8 mouse cellular contexts compared by ENCODE assay signal in genomic region chr13:84612497-84612896, GRCm38 (mm10).
A peak's percentile ranks its signal among the peaks of the same experiment; 100 is the strongest.
DNase-seq lines count a peak whose midpoint lies in the region; TF ChIP-seq lines count a peak whose summit lies in the region.
"Had no signal": no experiment of that assay in that cellular context is flagged by ENCODE, and none has a peak within 500 bp of the region (broad histone marks: within the 10 kb centered on the region; RNA-seq: fewer than 3 reads in every experiment).

No protein-coding gene starts in this region.

- H3K4me3 ChIP-seq in layer of hippocampus, adult 2 months, result no peak overlapping the region
- no peak overlapping the region for H3K4me3 ChIP-seq in embryonic fibroblast, embryonic 13.5 days (ENCODE audit: insufficient read depth, low read length)

- TF ChIP-seq POLR2A in brain, embryonic 14.5 days (IDR thresholded peaks at IDR 0.05; ENCODE audit: borderline replicate concordance, extremely low read depth, insufficient read depth, insufficient read length, poor library complexity, severe bottlenecking), result no peak
- no peak for TF ChIP-seq POLR2A in embryonic fibroblast, embryonic 13.5 days (IDR thresholded peaks at IDR 0.05; ENCODE audit: low read depth, low read length)

- no peak for DNase-seq in layer of hippocampus, adult 2 months (ENCODE audit: low spot score in 2 of 2)
- DNase-seq in layer of hippocampus, adult 9-11 months, result no peak
- DNase-seq in brain, embryonic 14.5 days (ENCODE audit: low read depth), result peak; percentile 33
- DNase-seq in neural tube, embryonic 10.5 days (ENCODE audit: extremely low spot score, low spot score), result peak; percentile 24
- DNase-seq in gastrocnemius, adult 18-20 months (ENCODE audit: low spot score), result no peak
- no peak for DNase-seq in right cerebral cortex, postnatal 25 days
- DNase-seq: liver, postnatal 0 days had no signal

- H3K27ac ChIP-seq in layer of hippocampus, adult 2 months, result peak overlapping the region; percentile 85
- H3K27ac ChIP-seq in embryonic fibroblast, embryonic 13.5 days (ENCODE audit: insufficient read depth, low read length), result peak overlapping the region; percentile 74

- TF ChIP-seq CTCF in layer of hippocampus, adult 2 months (conservative IDR thresholded peaks at IDR 0.05), result no peak
- TF ChIP-seq CTCF in brain, embryonic 14.5 days (IDR thresholded peaks at IDR 0.05; ENCODE audit: borderline replicate concordance, extremely low read depth, insufficient read depth, insufficient read length), result no peak
- TF ChIP-seq CTCF in embryonic fibroblast, embryonic 13.5 days (IDR thresholded peaks at IDR 0.05; ENCODE audit: borderline replicate concordance, insufficient read depth, low read length), result no peak

- H3K4me1 ChIP-seq in embryonic fibroblast, embryonic 13.5 days (ENCODE audit: control insufficient read depth, insufficient read depth, low read length), result peaks cover 3% of the 10 kb centered on the region

Comparison
In these comparisons a context has a peak if more than half of its experiments do, and no peak if none do; other contexts are left out.
1. DNase-seq: peak in brain, embryonic 14.5 days (single experiment) and neural tube, embryonic 10.5 days (single experiment); none in layer of hippocampus, adult 2 months (0 of 2), layer of hippocampus, adult 9-11 months (single experiment), gastrocnemius, adult 18-20 months (single experiment) and right cerebral cortex, postnatal 25 days (single experiment).